Mouse (Mus musculus) kidney, adult 11 months (tissue): ENCODE results near the gene Olfr305.
"Not testable (repeated sequence)": the region's sequence is repeated elsewhere in the genome, so short reads cannot be mapped to it uniquely, and the experiment has no call there.

ENCODE experiments used
- DNase-seq: peaks from one replicate; pipeline ENCODE4 v3.0.0; 2022

Gene Olfr305

GRCm38 (mm10) chr7:86366828-86367227, at the start of gene Olfr305:
TSS of gene Olfr305 (minus strand) at chr7:86366928.
- no peak for DNase-seq

DNA sequence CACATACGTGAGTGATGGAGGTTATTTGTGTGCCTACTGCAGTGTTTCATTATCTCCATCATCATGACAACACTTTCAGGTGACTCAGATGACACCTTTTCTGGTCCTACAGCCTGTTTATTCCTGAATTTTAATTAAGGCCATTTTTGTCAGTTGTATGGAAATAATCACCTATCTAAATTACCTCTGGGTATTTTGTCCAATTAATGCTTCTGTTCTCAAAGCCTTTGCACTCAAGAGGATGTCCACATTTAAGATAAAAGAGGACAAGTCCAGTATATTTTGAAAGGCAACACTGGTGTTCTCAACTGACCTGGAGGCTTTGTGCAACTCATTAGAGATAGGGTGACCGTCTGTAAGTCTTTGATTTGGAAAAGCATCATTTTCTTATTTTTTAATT, 36.8 kb upstream of the Olfr305 start, which contains the start of gene Olfr301:
Olfr301 (plus strand) TSS at position 301 of the 400 bp plus-strand sequence.
- no peak for DNase-seq

DNA sequence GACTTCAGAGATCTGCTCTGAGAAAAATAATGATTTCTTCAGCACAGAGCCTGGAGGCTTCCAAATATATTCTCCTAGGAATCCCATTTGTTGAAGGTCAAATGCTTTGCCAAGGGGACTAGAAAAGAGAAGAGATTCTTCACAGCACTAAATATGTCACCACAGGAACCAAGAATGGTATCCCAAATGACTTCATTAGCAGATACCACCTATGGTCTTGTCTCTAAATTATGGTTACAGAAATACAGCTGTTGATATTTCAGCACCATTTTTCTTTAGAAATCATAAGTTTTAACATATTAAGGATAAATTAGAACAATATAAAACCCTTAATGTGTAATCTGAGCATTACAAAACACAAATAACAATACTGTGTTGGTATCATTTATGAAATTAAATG, 31.0 kb upstream of the Olfr305 start, which contains the start of gene Olfr303:
Olfr303 (minus strand) TSS at position 101 of the 400 bp plus-strand sequence.
- DNase-seq, result no peak

DNA sequence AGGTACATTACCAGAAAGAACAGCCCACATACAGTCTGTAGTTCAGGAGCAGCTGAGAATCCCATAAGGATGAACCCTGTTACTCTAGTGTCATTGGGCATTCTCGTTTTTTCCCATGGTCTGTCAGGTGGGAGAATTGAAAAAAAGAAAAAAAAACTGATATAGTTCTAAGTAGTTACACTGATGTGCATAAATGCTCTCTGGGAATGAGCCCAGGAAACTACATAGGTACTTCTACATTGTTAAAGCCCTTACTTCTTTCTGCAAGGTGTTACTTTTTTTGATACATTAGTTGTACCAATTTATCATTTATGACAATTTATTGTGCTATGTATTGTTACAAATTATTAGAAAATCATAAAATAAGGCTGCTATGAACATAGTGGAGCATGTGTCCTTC, 19.8 kb upstream of the Olfr305 start, which contains the start of gene Olfr304:
Olfr304 (minus strand) TSS at position 101 of the 400 bp plus-strand sequence.
- no peak for DNase-seq

DNA sequence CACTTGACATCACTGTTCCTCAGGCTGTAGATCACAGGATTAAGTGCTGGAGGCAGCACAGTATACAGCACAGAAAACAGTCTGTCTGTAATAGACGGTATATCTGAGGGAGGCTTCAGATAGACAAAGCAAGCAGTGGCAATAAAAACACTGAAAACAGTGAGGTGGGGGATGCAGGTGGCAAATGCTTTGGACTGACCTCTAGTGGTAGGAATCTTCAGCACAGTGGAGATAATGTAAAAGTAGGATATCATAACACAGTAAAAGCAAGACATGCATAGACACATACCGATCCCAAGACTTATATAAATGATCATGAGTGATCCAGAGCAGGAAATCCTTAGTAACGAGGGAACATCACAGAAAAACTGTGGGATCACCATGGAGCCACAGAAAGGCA, 19.0 kb upstream of the Olfr305 start:
- no peak for DNase-seq

DNA sequence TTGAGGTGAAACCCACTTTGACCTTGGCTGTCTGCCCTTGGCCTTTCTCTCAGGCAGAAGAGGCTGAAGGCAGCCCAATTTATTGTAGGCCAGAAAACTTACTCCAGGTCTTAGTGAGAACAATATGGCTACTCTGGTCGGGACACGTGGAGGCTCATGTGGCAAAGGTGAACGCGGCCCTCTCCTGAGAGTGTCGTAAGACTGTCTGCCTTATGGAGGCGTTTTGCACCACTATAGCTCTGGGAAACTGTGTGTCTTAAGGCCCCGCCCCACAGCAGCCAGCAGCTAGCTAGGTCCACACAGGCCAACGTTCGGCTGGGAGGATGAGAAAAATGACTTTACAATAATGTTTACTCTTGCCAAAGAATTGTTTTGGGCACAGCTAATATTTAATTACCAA, 20.4 kb downstream of the Olfr305 start:
- DNase-seq, result not testable (repeated sequence)

DNA sequence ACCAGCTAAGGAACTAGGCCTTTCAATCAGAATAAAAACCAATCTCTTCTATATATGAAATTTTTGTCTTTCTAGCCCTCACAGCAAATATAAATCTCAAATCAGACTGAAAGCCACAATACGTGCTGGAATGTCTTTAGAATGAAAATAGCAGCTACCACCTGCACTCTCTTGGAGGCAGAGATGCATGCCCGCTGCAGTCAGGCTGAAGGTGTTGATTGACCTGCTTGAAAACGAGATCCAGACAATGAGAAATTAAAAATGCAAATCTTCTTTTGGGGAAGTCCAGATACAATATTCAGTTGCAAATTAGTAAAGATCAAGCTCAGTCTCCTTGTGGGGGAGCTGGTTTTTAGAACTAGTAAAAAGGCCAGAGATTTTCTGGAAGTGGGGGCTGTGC, 22.5 kb downstream of the Olfr305 start:
- no peak for DNase-seq

GRCm38 (mm10) chr7:86342881-86343565, 23.7 kb downstream of the Olfr305 start:
- no peak for DNase-seq

- no peak for DNase-seq
These were observed 29.2 kb downstream of the Olfr305 start, which contains the start of gene Olfr307 for GRCm38 (mm10) chr7:86337486-86337885. TSS of gene Olfr307 (minus strand) at chr7:86337586.

GRCm38 (mm10) chr7:86325530-86325929, 41.2 kb downstream of the Olfr305 start, which contains the start of gene Olfr308:
TSS of gene Olfr308 (minus strand) at chr7:86325630.
- no peak for DNase-seq

DNA sequence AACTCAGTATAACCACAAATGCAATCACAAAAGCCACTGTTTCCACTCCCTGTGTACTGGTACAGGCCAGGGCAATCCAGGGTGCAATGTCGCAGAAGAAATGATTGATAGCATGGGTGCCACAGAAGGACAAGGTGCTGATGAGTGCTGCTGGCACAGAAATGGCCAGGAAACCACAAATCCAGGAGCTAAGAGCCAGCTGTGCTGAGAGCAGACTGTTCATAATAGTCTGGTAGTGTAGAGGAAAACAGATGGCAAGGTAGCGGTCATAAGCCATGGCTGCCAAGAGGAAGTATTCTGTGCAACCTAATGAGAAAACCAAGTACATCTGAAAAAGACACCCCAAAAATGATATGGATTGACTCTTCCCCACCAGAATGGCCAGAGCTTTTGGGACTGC, 45.4 kb downstream of the Olfr305 start:
- DNase-seq, result no peak

- no peak for DNase-seq
These were observed 53.1 kb downstream of the Olfr305 start, which contains the start of gene Olfr309 for GRCm38 (mm10) chr7:86313608-86314007. TSS of gene Olfr309 (minus strand) at chr7:86313708.
